Mouse (Mus musculus): ENCODE results near the gene Rsph3a.
"Not testable (repeated sequence)": the region's sequence is repeated elsewhere in the genome, so short reads cannot be mapped to it uniquely, and the experiment has no call there.

- TF ChIP-seq CTCF, POLR2A (IDR thresholded peaks at IDR 0.05; ENCODE audit: insufficient read depth, low read depth, low read length): not testable (repeated sequence)
Measured at GRCm38 (mm10) chr17:8013974-8014373, 68.6 kb downstream of the Rsph3a start.
